Mouse (Mus musculus): Measurements from ENCODE around the gene Gdf2. TPM values are rescaled to one million over a fixed set of nuclear protein-coding genes. Genes with fewer than 3 reads are reported as not detected.

The Gdf2 gene
- polyA plus RNA-seq, 1 experiment from 2014 or later, result not detected

DNA sequence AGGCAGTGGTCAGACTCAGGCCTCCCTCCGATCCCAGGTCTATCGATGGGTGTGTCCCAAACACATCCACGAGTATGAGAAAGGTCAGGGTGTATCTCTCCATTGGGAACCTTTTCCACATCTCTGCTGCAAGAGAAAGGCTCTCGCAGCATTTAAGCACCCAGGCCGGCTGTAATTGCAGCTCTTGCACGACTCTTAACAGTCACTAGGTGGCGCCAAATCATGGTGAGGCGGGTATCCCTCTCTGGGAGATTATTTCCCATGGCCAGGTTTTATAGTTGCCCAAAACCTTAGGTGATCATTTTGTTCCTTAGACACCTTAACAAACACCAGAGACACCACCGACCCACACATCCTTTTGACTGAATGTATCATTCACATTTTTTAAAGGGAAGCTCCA is 18.5 kb downstream of the Gdf2 start:
- no peak overlapping the region for H3K4me3 ChIP-seq (ENCODE audit: low read depth, low read length)
- no peaks in the 10 kb centered on the region for H3K9me3 ChIP-seq (replicated peaks; ENCODE audit: control insufficient read depth, low read length)
- H3K4me1 ChIP-seq (ENCODE audit: control insufficient read depth, insufficient read depth, low read length), result no peaks in the 10 kb centered on the region
- no peak for ATAC-seq (replicated peaks; ENCODE audit: insufficient number of reproducible peaks, low FRiP score, low TSS enrichment, low read depth)
- DNase-seq (ENCODE audit: low spot score), result peak; percentile 81
- H3K27me3 ChIP-seq (ENCODE audit: control insufficient read depth, insufficient read depth, low read length), result no peaks in the 10 kb centered on the region
- H3K27ac ChIP-seq (replicated peaks; ENCODE audit: low read depth, low read length), result no peak overlapping the region
- no peak overlapping the region for H3K9ac ChIP-seq (replicated peaks; ENCODE audit: low read length)
- H3K4me2 ChIP-seq (ENCODE audit: low read depth, low read length), result no peak overlapping the region
- 11% methylated on average over 9 of the region's 9 CpGs for WGBS
- no peaks in the 10 kb centered on the region; the same call in 1 of the 2 replicates for H3K36me3 ChIP-seq (replicated peaks; ENCODE audit: control insufficient read depth, insufficient read depth, low read depth, low read length)

DNA sequence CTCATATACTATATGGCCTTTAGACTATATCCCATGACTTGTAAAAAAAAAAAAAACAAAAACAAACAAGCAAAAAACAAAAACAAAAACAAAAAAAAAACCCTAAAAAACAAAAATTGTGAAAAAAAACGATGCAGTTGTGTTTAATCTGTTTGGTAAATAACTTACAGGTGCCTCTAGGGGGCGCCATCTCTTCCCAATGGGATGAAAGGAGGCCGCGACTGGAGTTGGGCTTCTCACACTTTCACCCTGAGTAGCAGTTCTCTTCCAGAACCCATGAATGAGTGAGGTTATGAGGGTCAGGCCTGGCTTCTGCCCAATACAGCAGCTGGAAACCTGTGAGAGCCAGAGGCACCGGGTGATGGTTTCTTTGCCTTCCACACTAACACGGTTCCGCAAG is 24.8 kb downstream of the Gdf2 start:
- 66% methylated on average over 7 of the region's 7 CpGs for WGBS
- no peaks in the 10 kb centered on the region for H3K27me3 ChIP-seq (ENCODE audit: control insufficient read depth, insufficient read depth, low read length)
- H3K9ac ChIP-seq (replicated peaks; ENCODE audit: low read length), result no peak overlapping the region
- ATAC-seq (replicated peaks; ENCODE audit: insufficient number of reproducible peaks, low FRiP score, low TSS enrichment, low read depth) (no peak), DNase-seq (ENCODE audit: low spot score) (no peak)
- H3K4me1 ChIP-seq (ENCODE audit: control insufficient read depth, insufficient read depth, low read length), result no peaks in the 10 kb centered on the region
- H3K36me3 ChIP-seq (replicated peaks; ENCODE audit: control insufficient read depth, insufficient read depth, low read depth, low read length), result no peaks in the 10 kb centered on the region
- H3K4me2 ChIP-seq (ENCODE audit: low read depth, low read length), result no peak overlapping the region
- H3K4me3 ChIP-seq (ENCODE audit: low read depth, low read length), result no peak overlapping the region
- no peaks in the 10 kb centered on the region for H3K9me3 ChIP-seq (replicated peaks; ENCODE audit: control insufficient read depth, low read length)
- no peak overlapping the region for H3K27ac ChIP-seq (replicated peaks; ENCODE audit: low read depth, low read length)

DNA sequence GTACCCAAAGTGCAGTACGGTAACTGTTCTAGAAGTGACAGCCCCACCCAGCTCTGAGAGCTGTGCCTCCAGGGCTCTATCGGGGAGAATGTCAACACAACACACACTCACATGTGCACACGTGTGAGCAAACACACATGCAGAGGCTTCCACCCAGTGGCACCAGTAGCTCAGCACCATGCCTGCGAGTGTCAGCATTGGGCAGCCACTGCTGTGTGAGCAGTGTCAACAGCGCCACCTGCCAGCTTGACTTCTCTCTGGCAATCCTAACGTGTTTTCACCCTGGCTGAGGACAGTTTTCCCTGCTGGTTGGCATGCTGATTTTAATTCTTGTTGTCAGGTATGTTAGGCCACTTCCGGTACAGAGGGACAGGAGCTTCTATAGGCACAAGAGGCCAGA is 31.8 kb downstream of the Gdf2 start:
- DNase-seq (ENCODE audit: low spot score), result peak; percentile 33
- no peak overlapping the region for H3K27ac ChIP-seq (replicated peaks; ENCODE audit: low read depth, low read length)
- no peaks in the 10 kb centered on the region for H3K9me3 ChIP-seq (replicated peaks; ENCODE audit: control insufficient read depth, low read length)
- no peak overlapping the region for H3K4me2 ChIP-seq (ENCODE audit: low read depth, low read length)
- H3K36me3 ChIP-seq (replicated peaks; ENCODE audit: control insufficient read depth, insufficient read depth, low read depth, low read length), result no peaks in the 10 kb centered on the region
- ATAC-seq (replicated peaks; ENCODE audit: insufficient number of reproducible peaks, low FRiP score, low TSS enrichment, low read depth), result no peak
- no peaks in the 10 kb centered on the region for H3K27me3 ChIP-seq (ENCODE audit: control insufficient read depth, insufficient read depth, low read length)
- no peaks in the 10 kb centered on the region for H3K4me1 ChIP-seq (ENCODE audit: control insufficient read depth, insufficient read depth, low read length)
- H3K9ac ChIP-seq (replicated peaks; ENCODE audit: low read length), result no peak overlapping the region
- 42% methylated on average over 7 of the region's 7 CpGs for WGBS
- H3K4me3 ChIP-seq (ENCODE audit: low read depth, low read length), result no peak overlapping the region

DNA sequence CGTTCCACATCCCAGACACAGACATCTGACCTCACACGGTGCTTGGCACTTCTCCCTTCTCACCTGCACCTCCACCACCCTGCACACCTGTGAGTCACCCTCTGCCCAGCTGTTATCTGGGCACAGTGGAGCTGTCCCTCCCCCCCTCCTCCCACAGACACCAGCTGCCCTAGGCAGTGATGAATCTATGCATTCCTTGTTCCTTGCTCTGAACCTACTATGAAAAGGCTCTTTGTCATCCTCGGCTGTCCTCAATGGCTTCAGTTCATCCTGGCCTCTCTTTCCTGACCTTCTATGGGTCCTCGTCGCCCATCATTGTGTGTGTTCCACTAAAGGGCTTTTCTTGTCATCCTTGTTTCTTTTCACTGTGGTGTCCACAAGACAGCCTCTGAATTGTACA is 33.9 kb downstream of the Gdf2 start:
- no peak for DNase-seq (ENCODE audit: low spot score)
- Histone ChIP-seq H3K4me1 (ENCODE audit: control insufficient read depth, insufficient read depth, low read length) (no peaks in the 10 kb centered on the region), H3K36me3 (replicated peaks; ENCODE audit: control insufficient read depth, insufficient read depth, low read depth, low read length) (no peaks in the 10 kb centered on the region; the same call in 1 of the 2 replicates), H3K27me3 (ENCODE audit: control insufficient read depth, insufficient read depth, low read length) (no peaks in the 10 kb centered on the region), H3K4me3 (ENCODE audit: low read depth, low read length) (no peak overlapping the region), H3K9me3 (replicated peaks; ENCODE audit: control insufficient read depth, low read length) (no peaks in the 10 kb centered on the region), H3K27ac (replicated peaks; ENCODE audit: low read depth, low read length) (no peak overlapping the region), H3K4me2 (ENCODE audit: low read depth, low read length) (no peak overlapping the region), H3K9ac (replicated peaks; ENCODE audit: low read length) (no peak overlapping the region)
- ATAC-seq (replicated peaks; ENCODE audit: insufficient number of reproducible peaks, low FRiP score, low TSS enrichment, low read depth), result no peak
- WGBS, result 35% methylated on average over 5 of the region's 5 CpGs

DNA sequence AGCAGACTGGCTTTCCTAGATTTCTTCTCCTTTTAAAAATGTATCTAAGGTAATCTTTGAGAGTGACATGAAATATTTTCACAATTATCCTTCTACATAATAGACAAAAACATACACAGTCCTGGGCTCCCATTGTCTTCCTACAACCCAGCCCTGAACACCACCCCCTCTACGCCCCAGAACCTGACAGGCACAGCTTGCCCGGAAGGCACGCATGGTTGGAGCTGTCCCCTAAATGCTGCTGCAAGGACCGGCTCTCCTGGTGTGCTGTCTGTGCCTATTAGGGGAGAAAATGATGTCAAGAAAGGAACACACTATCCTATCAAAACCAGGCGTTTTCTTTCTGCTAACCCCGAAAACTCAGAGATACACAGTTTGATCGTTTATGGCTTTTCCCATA is 36.9 kb downstream of the Gdf2 start:
- WGBS, result 24% methylated on average over 7 of the region's 7 CpGs
- Histone ChIP-seq H3K27ac (replicated peaks; ENCODE audit: low read depth, low read length) (no peak overlapping the region), H3K27me3 (ENCODE audit: control insufficient read depth, insufficient read depth, low read length) (no peaks in the 10 kb centered on the region), H3K4me1 (ENCODE audit: control insufficient read depth, insufficient read depth, low read length) (no peaks in the 10 kb centered on the region), H3K4me3 (ENCODE audit: low read depth, low read length) (no peak overlapping the region), H3K36me3 (replicated peaks; ENCODE audit: control insufficient read depth, insufficient read depth, low read depth, low read length) (no peaks in the 10 kb centered on the region; the same call in 1 of the 2 replicates), H3K9ac (replicated peaks; ENCODE audit: low read length) (no peak overlapping the region), H3K4me2 (ENCODE audit: low read depth, low read length) (no peak overlapping the region), H3K9me3 (replicated peaks; ENCODE audit: control insufficient read depth, low read length) (no peaks in the 10 kb centered on the region)
- peak; percentile 15 for DNase-seq (ENCODE audit: low spot score)
- no peak for ATAC-seq (replicated peaks; ENCODE audit: insufficient number of reproducible peaks, low FRiP score, low TSS enrichment, low read depth)

- WGBS, result 3% methylated on average over 25 of the region's 25 CpGs
- Histone ChIP-seq H3K4me3 (ENCODE audit: low read depth, low read length) (peak within 1 kb of the TSS; percentile 33), H3K27me3 (ENCODE audit: control insufficient read depth, insufficient read depth, low read length) (no peaks in the 10 kb centered on the region), H3K27ac (replicated peaks; ENCODE audit: low read depth, low read length) (no peak within 1 kb of the TSS), H3K9ac (replicated peaks; ENCODE audit: low read length) (peak within 1 kb of the TSS; percentile 53), H3K4me2 (ENCODE audit: low read depth, low read length) (peak within 1 kb of the TSS; percentile 76), H3K36me3 (replicated peaks; ENCODE audit: control insufficient read depth, insufficient read depth, low read depth, low read length) (no peaks in the 10 kb centered on the region; the same call in 1 of the 2 replicates), H3K4me1 (ENCODE audit: control insufficient read depth, insufficient read depth, low read length) (no peaks in the 10 kb centered on the region), H3K9me3 (replicated peaks; ENCODE audit: control insufficient read depth, low read length) (no peaks in the 10 kb centered on the region)
- ATAC-seq (replicated peaks; ENCODE audit: insufficient number of reproducible peaks, low FRiP score, low TSS enrichment, low read depth) (peak; percentile 85), DNase-seq (ENCODE audit: low spot score) (peak; percentile 70)
Observed at GRCm38 (mm10) chr14:33978604-33979059, 37.8 kb downstream of the Gdf2 start, which contains the start of gene Zfp488. Gene Zfp488 (minus strand): TSS chr14:33978764.

DNA sequence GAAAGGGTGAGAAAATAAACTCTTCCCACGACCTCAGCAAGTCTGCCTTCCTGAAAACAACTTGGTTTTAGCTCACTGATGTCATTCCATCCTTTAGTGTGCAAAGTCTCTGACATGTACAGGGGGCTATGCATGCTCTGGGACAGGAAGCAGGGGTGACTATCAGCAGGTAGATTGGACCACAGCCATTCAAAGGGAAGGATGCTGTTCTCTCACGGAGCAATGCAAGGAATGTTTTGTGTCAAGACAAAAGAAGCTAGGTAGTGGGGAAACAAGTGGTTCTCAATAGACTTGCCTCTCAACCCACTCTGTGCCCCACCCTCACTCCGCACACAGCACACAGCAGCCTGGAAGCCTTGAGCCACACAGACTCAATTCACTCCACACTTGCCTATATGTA is 48.4 kb downstream of the Gdf2 start:
- Histone ChIP-seq H3K36me3 (replicated peaks; ENCODE audit: control insufficient read depth, insufficient read depth, low read depth, low read length) (no peaks in the 10 kb centered on the region), H3K27ac (replicated peaks; ENCODE audit: low read depth, low read length) (no peak overlapping the region), H3K4me3 (ENCODE audit: low read depth, low read length) (no peak overlapping the region), H3K9ac (replicated peaks; ENCODE audit: low read length) (no peak overlapping the region), H3K27me3 (ENCODE audit: control insufficient read depth, insufficient read depth, low read length) (no peaks in the 10 kb centered on the region), H3K4me1 (ENCODE audit: control insufficient read depth, insufficient read depth, low read length) (no peaks in the 10 kb centered on the region), H3K4me2 (ENCODE audit: low read depth, low read length) (no peak overlapping the region), H3K9me3 (replicated peaks; ENCODE audit: control insufficient read depth, low read length) (no peaks in the 10 kb centered on the region)
- 64% methylated on average over 3 of the region's 3 CpGs for WGBS
- ATAC-seq (replicated peaks; ENCODE audit: insufficient number of reproducible peaks, low FRiP score, low TSS enrichment, low read depth) (no peak), DNase-seq (ENCODE audit: low spot score) (no peak)

GRCm38 (mm10) chr14:33991971-33992370 is 51.1 kb downstream of the Gdf2 start:
- no peak overlapping the region for H3K4me3 ChIP-seq (ENCODE audit: low read depth, low read length)
- H3K27me3 ChIP-seq (ENCODE audit: control insufficient read depth, insufficient read depth, low read length), result no peaks in the 10 kb centered on the region
- H3K4me1 ChIP-seq (ENCODE audit: control insufficient read depth, insufficient read depth, low read length), result no peaks in the 10 kb centered on the region
- H3K9me3 ChIP-seq (replicated peaks; ENCODE audit: control insufficient read depth, low read length), result no peaks in the 10 kb centered on the region
- ATAC-seq (replicated peaks; ENCODE audit: insufficient number of reproducible peaks, low FRiP score, low TSS enrichment, low read depth) (no peak), DNase-seq (ENCODE audit: low spot score) (no peak)
- no peak overlapping the region for H3K27ac ChIP-seq (replicated peaks; ENCODE audit: low read depth, low read length)
- 69% methylated on average over 4 of the region's 4 CpGs for WGBS
- no peak overlapping the region for H3K4me2 ChIP-seq (ENCODE audit: low read depth, low read length)
- no peak overlapping the region for H3K9ac ChIP-seq (replicated peaks; ENCODE audit: low read length)
- H3K36me3 ChIP-seq (replicated peaks; ENCODE audit: control insufficient read depth, insufficient read depth, low read depth, low read length), result no peaks in the 10 kb centered on the region

Data from embryonic facial prominence, embryonic 11.5 days (tissue).